Mouse (Mus musculus) v-Abl transformed pro-B cells (cell line): ENCODE results near the gene Coro7.

Experiments
- in situ Hi-C, 2 experiments: fragments of 400-800 bp; cut with MboI; formaldehyde crosslinking; loops; one replicate each; pipeline ENCODE4 v1.15.1; 2025; ENCODE audit not compliant: unreplicated experiment in 2 of 2

Gene Coro7

DNA sequence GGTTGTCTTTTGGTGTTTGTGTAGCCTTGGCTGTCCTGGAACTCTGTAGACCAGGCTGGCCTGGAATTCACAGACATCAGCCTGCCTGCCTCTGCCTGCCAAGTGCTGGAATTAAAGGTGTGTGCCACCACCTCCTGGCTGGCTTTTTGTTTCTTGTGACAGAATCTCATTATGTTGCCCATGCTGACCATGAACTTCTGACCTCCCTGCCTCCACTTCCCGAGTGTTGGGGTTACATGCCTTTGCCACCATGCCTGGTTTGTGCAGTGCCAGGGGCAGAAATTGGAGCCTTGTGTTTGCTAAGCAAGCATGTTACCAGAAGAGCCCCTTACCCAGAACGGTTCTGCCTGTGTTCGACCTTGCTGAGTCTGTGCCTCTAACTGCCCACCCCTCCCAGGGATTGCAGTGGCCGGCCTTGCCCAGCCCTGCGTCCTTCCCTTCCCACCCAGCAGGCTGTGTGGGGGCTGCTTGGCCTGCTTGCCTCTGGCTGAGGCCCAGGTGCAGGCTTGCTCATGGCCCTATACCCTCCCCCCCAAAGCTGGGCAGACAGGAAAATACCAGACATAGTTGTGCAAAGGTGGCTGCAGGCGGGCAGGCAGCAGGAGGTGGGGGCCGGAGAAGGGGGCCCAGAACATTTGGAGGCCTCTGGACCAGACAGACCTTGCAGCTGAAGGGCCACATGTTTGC, 76.7 kb downstream of the Coro7 start:
- in situ Hi-C loops = no loop called here

DNA sequence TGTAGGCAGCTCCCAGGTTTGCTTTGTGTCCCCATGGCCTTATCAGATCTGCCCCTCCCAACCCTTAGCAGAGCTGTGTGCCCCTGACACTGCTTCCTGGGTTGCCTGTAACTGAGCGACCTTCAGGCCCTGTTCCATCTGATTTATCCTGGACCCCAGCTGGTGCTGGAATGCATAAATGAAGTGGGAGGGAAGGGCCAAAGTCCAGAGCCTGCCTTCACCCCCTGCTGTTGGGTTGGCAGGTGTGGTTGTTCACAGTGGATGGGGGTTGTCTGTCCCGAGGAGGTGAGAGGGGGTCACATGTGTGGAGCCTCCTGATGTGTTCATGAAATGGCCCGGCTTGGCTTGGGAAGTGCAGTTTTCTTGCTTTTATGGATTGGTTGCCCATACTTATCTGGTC, 77.4 kb downstream of the Coro7 start:
- in situ Hi-C loops = no loop called here

DNA sequence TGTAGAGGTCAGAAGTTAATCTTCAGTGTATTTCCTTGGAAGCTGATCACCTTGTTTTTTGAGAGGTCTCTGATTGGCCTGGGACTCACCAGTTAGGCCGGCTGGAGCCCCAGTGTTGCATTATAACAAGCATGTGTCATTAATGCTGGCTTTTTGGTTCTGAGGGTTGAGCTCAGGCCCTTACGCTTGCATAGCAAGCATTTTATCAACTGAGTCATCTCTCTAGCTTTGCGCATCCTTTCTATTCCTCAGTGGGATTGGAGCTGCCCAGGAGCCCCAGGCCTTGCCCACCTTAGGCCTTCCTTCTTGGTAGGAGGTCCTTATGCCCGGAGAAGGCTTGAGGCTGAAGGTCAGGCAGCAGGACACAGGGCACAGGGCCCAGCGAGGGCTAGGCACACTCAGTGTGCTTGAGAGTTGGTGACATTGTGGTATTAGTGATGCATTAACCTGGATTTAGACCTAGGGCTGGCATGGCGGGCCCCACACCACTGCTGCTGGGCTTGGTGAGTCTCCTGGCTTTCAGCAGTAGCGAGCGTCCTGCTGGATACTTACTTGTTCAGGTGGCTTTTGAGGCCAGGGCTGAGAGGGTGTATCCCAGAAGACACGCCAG, 78.8 kb downstream of the Coro7 start:
- in situ Hi-C loops = no loop called here

DNA sequence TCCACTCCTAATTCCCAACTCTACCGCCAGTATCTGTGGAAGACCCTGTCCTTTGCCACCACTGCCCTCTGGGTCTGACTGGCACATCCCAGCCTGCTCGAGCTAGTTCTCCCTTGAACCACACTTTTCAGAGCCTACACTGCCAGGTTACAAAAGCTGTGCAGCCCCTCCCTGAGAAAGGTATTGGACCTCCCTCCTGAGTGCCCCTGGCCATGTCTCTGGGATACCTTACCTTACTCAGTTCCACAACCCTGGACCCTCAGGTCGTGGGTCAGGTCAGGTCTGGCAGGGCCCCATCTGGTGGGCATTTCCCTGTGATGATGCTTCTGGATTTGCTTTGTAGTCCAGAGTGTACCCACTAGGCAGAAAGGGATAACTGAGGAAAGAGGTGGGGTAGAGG, 80.0 kb downstream of the Coro7 start:
- in situ Hi-C loops = no loop called here

DNA sequence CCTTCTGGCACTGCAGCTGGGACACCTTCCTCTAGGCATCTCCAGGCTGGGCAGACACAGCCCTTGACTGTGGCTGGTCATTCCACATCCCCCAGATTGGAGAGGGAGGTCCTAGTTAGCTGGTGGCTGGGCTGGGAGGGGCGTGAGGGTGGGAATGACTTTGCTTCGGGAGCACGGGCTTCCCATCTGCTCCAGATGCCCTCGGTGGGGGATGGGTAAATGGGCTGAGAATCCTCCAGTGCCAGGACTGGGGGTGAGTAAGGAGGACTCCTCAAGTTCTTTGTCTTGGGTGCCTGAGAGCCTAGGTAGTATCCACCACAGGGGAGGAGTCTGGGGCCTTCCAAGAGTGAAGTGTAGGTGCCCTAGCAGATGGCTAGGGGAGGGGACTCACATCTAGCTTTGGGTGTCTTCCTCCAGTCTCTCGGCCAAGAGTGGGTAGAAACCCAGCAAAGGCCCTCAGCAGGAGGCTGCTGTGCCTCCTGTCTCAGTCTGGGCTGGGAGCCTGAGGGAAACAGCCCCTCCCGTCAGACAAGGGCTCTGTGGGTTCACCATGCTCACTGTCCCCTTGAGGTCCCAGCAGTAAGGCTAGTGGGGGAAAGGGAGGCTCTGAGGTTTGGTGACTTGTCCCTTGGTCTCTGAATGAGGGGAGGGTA, 80.6 kb downstream of the Coro7 start:
- in situ Hi-C loops = no loop called here

DNA sequence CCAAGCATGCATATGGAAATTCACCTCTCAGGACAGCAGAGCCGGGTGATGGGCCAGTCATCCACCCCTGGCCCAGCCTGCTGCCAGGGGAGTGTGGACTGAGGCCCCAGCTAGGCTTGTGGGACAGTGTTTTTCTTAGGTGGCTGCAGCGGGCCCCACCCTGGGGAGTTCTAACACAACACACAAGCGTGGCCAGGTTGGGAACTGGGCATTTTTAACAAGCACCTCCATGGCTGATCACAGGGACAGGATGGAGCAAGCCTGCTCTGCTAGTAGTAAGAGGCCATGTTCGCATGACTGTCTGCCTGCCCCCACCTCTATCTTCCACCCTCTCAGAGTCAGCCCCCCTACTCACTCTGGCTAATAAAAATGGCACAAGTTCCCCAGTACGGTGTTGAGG, 81.5 kb downstream of the Coro7 start:
- in situ Hi-C loops = no loop called here

DNA sequence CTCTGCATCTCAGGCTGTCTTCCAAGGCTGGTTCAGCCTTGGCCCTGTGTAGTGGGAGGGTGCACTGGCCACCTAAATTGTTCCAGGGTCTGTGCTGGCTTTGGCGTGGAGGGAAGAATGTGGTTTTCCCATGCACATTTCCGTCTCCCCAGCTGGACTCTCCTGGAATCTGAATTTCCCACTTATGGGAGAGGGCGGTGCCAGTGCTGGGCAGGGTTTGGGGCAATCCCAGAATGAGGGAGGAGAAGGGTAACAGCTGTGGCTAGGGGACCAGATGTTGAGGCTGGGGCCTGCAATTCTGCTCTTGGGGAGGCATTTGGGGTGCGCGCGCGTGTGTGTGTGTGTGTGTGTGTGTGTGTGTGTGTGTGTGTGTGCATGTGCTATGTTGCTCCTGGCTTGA, 82.3 kb downstream of the Coro7 start:
- in situ Hi-C loops = no loop called here

DNA sequence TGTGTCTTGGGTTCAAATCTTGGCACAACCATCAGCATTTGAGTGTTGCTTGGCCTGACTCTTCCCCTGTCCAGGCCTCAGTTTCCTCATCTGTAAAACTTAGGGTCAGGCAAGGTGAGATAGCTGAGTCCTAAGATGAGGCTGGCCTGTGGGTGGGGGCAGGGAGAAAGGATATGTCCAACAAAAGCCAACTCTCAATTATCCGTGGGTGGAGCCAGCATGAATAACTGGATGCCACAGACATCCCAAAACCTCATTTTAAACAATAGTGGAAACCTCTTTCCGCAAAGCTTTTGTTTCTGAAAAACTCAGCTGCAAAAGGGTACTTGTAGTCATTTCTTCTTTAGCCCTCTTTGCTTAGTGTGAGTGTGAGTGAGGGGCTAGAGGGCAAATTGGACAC, 82.7 kb downstream of the Coro7 start:
- in situ Hi-C loops = no loop called here

DNA sequence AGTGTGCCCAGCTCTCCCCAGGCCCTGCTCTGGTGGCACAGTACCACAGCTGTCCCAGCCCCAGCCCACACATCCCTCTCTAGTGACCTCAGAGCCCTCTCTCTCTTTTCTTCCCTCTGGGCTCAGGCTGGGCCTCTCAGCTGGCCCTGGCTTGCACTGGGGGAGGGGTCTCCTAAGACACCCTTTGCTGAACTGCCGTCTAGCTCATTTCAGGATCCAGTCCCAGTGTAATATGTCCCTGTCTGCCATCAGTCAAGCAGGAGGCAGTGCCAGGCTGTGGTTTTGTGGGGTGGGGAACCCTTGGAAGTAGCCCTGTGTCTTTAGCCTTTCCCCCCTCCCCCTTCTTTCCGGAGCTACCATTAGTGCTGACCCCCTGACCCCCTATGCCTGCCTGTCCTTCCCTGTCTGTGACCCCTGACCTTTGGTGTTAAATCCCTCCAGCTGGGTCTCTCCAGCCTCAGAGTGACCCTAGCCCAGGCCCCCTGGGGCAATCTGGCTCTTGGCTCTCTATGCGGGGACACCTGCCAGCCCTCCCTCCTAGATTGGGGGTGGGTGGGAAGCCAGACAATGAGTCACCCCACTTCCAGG, 83.3 kb downstream of the Coro7 start:
- in situ Hi-C loops = no loop called here

DNA sequence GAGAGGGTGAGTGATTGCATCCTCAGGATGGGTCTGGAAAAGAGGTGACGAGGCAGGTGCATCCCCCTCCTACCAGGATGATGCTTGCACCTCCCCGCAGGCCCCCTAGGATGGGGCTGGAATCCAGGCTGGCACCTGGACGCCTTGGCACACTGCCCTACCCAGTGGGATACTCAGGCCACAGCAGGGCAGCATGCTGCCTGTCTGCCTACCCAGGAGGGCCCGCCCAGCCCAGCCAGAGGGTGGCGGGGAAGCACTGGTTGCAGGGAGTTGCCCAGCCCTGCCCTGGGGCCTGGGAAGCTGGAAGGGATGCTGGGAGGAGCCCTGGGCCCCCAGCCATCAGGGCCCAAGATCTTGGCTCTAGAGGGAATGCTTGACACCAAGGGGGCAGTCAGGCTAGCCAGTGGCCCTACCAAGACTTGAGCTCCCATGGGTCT, 84.0 kb downstream of the Coro7 start:
- in situ Hi-C loops = no loop called here

DNA sequence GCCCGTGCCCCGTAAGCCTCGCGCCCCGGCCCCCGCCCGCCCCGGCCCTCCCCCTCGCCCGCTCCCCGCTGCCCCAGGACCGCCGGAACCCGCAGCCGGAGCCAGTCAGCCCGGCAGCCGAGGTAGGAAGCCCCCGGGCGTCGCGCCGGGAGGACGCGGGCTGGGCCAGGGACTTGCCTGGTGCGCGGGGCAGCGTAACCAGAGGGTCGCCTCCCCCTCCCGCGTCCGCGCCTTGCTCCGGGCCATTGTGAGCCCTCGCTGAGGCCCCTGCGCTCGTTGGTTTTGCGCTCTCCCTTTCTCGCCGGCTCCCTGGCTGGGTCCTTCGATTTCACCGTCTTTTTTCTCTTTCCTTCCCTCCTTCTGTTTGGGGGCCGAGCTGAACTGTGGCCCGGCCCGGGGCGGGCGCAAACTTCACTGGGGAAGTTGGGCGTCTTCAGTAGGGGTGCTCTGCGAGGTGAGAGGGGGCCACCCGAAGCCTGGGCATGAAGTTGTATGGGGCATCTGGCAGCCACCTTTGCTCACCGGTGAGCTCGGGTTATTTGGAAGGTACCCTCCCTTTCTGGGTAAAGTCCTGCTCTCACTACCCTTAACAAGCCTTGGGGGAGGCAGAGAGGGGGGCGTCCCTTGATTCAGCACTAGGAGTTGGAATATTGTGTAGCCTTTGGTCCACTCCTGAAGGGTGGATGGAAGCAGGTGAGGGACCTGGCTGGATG, 84.6 kb downstream of the Coro7 start:
- in situ Hi-C loops = no loop called here

DNA sequence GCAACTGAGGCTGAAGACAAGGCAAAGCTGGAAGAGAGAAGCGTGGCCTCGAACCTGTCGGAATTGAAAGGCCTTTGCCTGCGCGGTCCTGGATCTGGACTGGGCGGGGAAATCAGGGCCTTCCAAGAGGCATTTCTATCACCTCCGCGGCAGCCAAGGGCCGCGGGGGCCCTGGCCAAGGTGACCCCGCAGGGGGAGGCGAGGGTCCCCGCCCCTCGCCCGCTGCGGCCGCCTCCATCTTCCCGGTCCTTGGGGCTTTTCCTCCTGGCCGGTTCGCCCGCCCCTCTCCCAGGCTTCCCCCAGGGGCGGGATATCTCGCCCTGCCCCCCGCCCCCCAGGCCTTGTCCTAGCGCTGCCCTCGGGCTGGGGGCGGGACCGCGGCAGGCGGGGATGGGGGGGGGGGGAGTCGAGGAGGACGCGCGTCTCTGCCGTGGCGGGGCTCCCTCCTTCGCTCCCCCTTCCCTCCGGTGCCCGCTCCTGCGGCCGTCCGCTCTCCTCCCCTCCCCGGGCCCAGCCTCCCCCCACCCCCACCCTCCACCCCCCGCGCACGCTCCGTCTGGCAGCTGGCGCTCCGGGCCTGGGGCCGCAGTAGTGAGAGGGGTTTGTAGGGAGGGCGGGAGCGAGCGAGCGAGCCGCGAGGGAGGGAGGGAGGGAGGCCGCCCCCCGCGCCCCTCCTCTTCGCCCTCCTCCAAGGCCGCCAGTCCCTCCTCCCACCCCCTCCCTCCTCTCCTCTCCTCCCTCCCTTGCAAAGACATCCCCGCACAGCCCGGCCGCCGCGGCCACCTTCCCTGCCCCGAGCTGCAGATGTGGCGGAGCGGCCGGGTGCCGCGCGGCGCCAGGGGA, 85.4 kb downstream of the Coro7 start, which contains the start of gene Glis2:
Gene Glis2, plus strand, starts transcription at position 743 of the 843 bp plus-strand sequence.
- in situ Hi-C loops = no loop called here

DNA sequence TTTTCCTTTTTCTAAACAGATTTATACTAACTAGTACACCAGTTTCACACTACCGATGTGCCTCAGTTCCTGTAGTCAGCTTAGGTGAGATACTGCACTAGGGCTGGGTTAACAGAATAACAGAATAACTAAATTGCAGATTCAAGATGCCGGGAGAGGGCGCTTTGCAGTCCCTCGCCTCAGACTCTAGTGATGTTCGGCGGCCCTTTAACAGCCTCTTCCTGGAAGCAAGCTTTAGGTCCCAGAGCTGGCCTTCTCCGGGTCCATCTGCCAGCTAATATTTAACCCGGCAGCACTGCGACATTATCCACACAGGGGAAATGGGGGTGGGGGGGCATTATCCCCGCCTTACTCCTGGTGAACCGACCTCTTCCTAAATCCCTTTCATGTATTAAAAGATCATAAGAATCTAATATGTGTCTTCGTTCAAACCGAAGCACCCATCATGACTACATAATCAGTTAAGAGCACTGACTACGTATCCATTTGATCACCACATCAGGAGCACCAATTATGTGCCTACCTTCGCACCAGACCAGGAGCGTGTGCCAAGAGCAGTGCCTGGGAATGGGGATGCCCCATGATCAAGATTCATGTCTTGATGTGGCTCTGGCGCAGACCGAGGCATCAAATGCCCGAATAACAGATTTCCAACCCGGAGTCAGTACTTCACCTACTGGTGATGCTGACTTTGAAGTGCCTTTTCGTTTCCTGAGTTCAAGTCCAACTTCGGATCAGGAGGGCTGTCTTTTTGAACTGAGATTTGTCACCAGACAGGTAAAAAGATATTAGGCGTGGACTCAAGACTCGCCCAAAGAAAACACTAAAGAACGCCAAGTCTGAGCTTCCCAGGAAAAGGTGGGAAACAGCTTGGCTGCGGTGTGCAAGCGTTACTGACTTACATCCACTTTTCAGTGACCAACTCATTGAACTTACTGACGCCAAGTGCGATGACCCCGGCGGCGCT, 86.4 kb downstream of the Coro7 start:
- in situ Hi-C loops = no loop called here

DNA sequence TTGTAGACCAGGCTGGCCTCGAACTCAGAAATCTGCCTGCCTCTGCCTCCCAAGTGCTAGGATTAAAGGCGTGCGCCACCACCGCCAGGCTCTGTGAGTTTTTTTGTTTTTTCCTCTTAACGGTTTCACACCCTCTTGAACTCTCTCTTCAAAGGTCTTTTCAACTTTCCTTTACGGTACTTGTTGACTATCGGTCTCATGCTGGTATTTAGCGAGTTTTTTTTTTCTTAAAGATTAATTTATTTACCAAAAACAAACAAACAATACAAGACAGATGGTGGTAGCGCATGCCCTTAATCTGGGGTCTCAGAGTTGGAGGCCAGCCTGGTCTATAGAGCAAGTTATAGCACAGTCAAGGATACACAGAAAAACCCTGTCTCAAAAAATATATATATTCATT, 89.3 kb downstream of the Coro7 start:
- in situ Hi-C loops = no loop called here

DNA sequence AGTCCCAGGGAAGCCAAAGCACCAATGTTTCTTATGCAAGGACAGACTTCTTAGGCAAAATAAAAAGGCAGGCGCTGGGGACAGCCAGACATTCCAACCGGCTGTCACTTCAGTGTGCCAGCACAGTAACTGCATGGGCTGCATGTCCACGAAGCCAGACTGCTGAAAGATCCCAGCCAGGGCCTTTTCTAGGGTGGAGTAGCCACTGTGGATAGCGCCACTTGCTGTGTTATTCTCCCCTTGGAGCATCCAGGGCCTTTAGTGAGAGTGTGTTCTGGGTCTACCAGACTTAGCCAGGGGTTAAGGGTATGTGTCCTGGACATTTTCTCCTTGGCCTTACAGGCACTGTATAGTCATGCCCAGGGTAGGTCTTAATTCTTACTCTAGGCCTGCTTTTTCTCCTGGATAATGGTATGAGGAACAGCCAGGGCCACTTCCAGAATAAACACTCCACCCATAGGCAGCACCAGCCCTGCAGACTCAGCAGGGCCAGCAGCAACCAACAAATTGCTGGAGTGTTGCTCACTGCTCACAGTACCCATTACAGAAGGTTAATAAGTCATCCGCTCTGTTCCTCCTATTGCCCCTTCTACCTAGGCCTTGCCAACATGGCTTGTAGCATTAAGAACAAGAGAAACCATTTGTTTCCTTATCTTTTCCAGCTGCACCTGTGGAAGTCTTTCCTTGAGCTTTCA, 91.9 kb downstream of the Coro7 start:
- in situ Hi-C loops = no loop called here

DNA sequence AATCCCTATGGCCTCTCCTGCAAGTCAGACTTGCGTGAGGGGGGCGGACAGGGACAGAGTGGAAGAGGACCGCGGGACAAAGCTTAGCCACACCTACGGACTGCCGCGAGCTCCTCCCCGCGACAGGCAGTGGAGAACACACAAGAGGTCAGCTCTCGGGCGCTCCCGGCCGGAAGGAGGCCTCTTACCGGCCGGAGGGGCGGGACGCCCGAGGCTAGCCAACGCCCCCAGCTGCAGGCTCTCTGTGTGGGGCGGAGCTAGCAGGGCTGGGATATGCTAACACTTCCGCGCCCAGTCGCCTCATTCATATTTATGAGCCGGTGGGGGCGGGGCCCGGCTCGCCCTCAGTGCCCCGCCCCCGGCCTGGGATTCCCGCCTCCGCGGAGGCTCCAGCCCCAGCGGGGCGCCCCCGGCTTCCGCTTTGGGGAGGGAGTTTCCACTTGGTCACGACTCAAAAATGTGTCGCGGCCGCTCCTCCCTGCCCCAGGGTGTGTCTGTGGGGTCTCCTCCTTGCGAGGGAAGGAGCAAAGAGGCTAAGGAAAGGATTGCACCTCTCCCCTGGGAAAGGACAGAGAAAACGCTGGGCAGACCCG, 93.0 kb downstream of the Coro7 start:
- in situ Hi-C loops = no loop called here

DNA sequence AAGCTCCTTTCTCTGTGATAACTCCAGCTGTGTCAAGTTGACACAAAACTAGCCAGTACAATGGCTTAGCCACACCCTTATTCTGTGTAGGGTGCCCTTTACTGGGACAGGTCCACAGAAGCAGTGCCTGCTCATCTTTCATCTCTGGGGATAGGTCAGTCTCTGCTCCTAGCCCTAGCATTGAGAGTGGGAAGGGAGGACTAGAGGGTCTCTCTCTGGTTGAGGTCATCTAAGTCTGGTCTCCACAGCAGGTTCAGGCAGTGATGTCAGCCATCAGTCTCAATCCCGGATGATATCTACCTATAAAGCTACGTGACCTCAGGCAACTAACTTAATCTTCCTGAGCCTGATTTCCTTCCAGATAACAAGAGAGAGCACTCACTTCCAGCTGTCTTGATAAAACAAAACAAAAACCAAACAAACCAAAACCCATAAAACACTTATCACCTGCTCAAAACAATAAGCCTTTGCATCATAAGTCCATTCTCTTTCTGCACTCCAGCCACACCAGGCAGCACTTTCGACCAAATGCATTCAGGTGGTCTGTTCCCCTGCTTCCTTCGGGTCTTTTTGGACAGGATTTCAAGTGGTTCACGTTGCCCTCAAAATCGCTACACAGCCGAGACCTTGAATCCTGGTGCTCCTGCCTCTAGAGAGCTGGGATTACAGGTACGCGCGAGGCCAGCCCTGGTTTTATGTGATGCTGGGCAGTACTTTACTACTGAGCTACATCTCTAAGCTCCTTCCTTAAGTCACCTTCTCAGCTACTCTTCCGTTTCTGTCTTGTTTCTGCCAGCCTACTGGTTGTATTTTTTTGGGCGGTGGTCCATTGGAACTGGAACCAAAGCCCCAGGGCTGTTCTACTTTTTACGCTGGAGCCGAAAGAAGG, 93.7 kb downstream of the Coro7 start:
- in situ Hi-C loops = no loop called here
